Mouse (Mus musculus) cerebellum, adult 8-10 months (tissue): ENCODE results near the gene P3h3.
"Not testable (repeated sequence)": the region's sequence is repeated elsewhere in the genome, so short reads cannot be mapped to it uniquely, and the experiment has no call there.

Experiments used
- DNase-seq: peaks from one replicate; pipeline ENCODE4 v3.0.0; 2022

Gene P3h3

GRCm38 (mm10) chr6:124808358-124809012, 49.1 kb downstream of the P3h3 start, which contains the start of gene Spsb2:
TSS of gene Spsb2 (plus strand) at chr6:124808661.
- peak; percentile 66 for DNase-seq

GRCm38 (mm10) chr6:124807986-124808357, 49.6 kb downstream of the P3h3 start:
- DNase-seq, result no peak

GRCm38 (mm10) chr6:124807366-124807765, 50.2 kb downstream of the P3h3 start:
- DNase-seq, result no peak

GRCm38 (mm10) chr6:124806446-124807140, 51.0 kb downstream of the P3h3 start:
- DNase-seq, result no peak

GRCm38 (mm10) chr6:124805341-124806321, 51.9 kb downstream of the P3h3 start:
- peak; percentile 91 for DNase-seq

GRCm38 (mm10) chr6:124804341-124804740, 53.2 kb downstream of the P3h3 start:
- DNase-seq, result no peak

GRCm38 (mm10) chr6:124803691-124804090, 53.9 kb downstream of the P3h3 start:
- DNase-seq, result not testable (repeated sequence)

- DNase-seq, result no peak
Observed at GRCm38 (mm10) chr6:124803061-124803460, 54.5 kb downstream of the P3h3 start.

- not testable (repeated sequence) for DNase-seq
Observed at GRCm38 (mm10) chr6:124802400-124802799, 55.2 kb downstream of the P3h3 start.

- no peak for DNase-seq
Observed at GRCm38 (mm10) chr6:124796200-124796599, 61.4 kb downstream of the P3h3 start.

- DNase-seq, result no peak
Observed at GRCm38 (mm10) chr6:124795781-124796180, 61.8 kb downstream of the P3h3 start.

GRCm38 (mm10) chr6:124791911-124792310, 65.6 kb downstream of the P3h3 start:
- no peak for DNase-seq
